Mouse (Mus musculus) MEL (cell line): ENCODE measurements around the gene Mboat2. TPM values are rescaled to one million over a fixed set of nuclear protein-coding genes. Genes with fewer than 3 reads are reported as not detected.

Experiments
- DNase-seq: peaks from one replicate; pipeline ENCODE4 v3.0.0; 2011; ENCODE audit warnings: low read depth, low spot score
- H3K27ac ChIP-seq: 2 replicates; pipeline ENCODE4 v1.5.1; 2012; ENCODE audit warnings: low read depth, mild to moderate bottlenecking, control low read depth, low read length, moderate library complexity; ENCODE audit not compliant: control insufficient read depth
- H3K27me3 ChIP-seq, 2 experiments: fragments of 150-350 bp in 1 of 2; sonication (generic) in 1 of 2; 2 replicates each; pipeline ENCODE4 v1.6.1; 2012; ENCODE audit warnings: low read length in 2 of 2, mild to moderate bottlenecking in 2 of 2, improper control_type of control experiment in 1 of 2, moderate library complexity in 1 of 2; ENCODE audit not compliant: insufficient read depth in 2 of 2, control insufficient read depth in 1 of 2
- H3K36me3 ChIP-seq, 2 experiments: 2 replicates each; pipeline ENCODE4 v1.6.1; 2012 to 2014; ENCODE audit warnings: low read length in 2 of 2, improper control_type of control experiment in 1 of 2, inconsistent platforms in 1 of 2, mild to moderate bottlenecking in 1 of 2; ENCODE audit not compliant: insufficient read depth in 2 of 2, control insufficient read depth in 1 of 2
- H3K4me1 ChIP-seq, 2 experiments: fragments of 150-350 bp in 1 of 2; sonication (generic) in 1 of 2; 2 replicates each; pipeline ENCODE4 v1.6.1; 2012; ENCODE audit warnings: low read length in 2 of 2, improper control_type of control experiment in 1 of 2, mild to moderate bottlenecking in 1 of 2; ENCODE audit not compliant: insufficient read depth in 2 of 2, control insufficient read depth in 1 of 2
- H3K4me3 ChIP-seq, 2 experiments: fragments of 150-350 bp in 1 of 2; sonication (generic) in 1 of 2; 2 replicates each; pipeline ENCODE4 v1.5.1; 2012; ENCODE audit warnings: low read depth in 2 of 2, low read length in 2 of 2, mild to moderate bottlenecking in 2 of 2, moderate library complexity in 2 of 2, control low read depth in 1 of 2, improper control_type of control experiment in 1 of 2; ENCODE audit not compliant: control insufficient read depth in 1 of 2, insufficient read depth in 1 of 2
- H3K79me2 ChIP-seq: 2 replicates; pipeline ENCODE4 v1.6.1; 2012; ENCODE audit warnings: mild to moderate bottlenecking, low read length, moderate library complexity; ENCODE audit not compliant: control insufficient read depth, poor library complexity, insufficient read depth
- H3K9ac ChIP-seq: 2 replicates; pipeline ENCODE4 v1.6.1; 2012; ENCODE audit warnings: low read depth, mild to moderate bottlenecking, control low read depth, low read length, moderate library complexity; ENCODE audit not compliant: control insufficient read depth, poor library complexity, severe bottlenecking
- H3K9me3 ChIP-seq: fragments of 150-350 bp; sonication (generic); replicated peaks from 2 replicates; pipeline ENCODE4 v1.6.1; 2012; ENCODE audit warnings: mild to moderate bottlenecking, low read length, improper control_type of control experiment, moderate library complexity; ENCODE audit not compliant: insufficient read depth
- CHD1 ChIP-seq: IDR thresholded peaks from 2 replicates; pipeline ENCODE4 v1.6.1; 2012; ENCODE audit warnings: low read depth, mild to moderate bottlenecking, inconsistent platforms, low read length, improper control_type of control experiment
- E2F4 ChIP-seq: IDR thresholded peaks from 2 replicates; pipeline ENCODE4 v1.6.1; 2011; ENCODE audit warnings: low read depth, low read length, improper control_type of control experiment, borderline replicate concordance
- EP300 ChIP-seq, 2 experiments: IDR thresholded peaks; 2 replicates each; pipeline ENCODE4 v1.6.1; 2011; ENCODE audit warnings: improper control_type of control experiment in 2 of 2, low read length in 2 of 2, low read depth in 1 of 2, mild to moderate bottlenecking in 1 of 2
- ETS1 ChIP-seq: IDR thresholded peaks from 2 replicates; pipeline ENCODE4 v1.6.1; 2012; ENCODE audit warnings: low read depth, mild to moderate bottlenecking, inconsistent platforms, low read length, improper control_type of control experiment, moderate library complexity
- MAFK ChIP-seq: IDR thresholded peaks from 2 replicates; pipeline ENCODE4 v1.6.1; 2011; ENCODE audit warnings: low read depth, mild to moderate bottlenecking, low read length, improper control_type of control experiment, borderline replicate concordance
- MAX ChIP-seq: IDR thresholded peaks from 2 replicates; pipeline ENCODE4 v1.6.1; 2011; ENCODE audit warnings: low read length, improper control_type of control experiment
- MAZ ChIP-seq: IDR thresholded peaks from 2 replicates; pipeline ENCODE4 v1.6.1; 2012; ENCODE audit warnings: low read depth, mild to moderate bottlenecking, inconsistent platforms, low read length, improper control_type of control experiment
- MEF2A ChIP-seq: IDR thresholded peaks from 2 replicates; pipeline ENCODE4 v1.6.1; 2014; ENCODE audit warnings: low read depth, mild to moderate bottlenecking, inconsistent platforms, low read length, improper control_type of control experiment; ENCODE audit not compliant: poor library complexity, insufficient replicate concordance, severe bottlenecking; ENCODE audit errors: extremely low read depth
- NELFE ChIP-seq: IDR thresholded peaks from 2 replicates; pipeline ENCODE4 v1.6.1; 2011; ENCODE audit warnings: low read depth, low read length, improper control_type of control experiment
- NRF1 ChIP-seq: IDR thresholded peaks from 2 replicates; pipeline ENCODE4 v1.6.1; 2014; ENCODE audit warnings: low read depth, mild to moderate bottlenecking, inconsistent platforms, low read length, improper control_type of control experiment, moderate library complexity; ENCODE audit not compliant: poor library complexity, insufficient read depth, severe bottlenecking
- POLR2AphosphoS2 ChIP-seq: IDR thresholded peaks from 2 replicates; pipeline ENCODE4 v1.6.1; 2011; ENCODE audit warnings: low read length, improper control_type of control experiment
- RCOR1 ChIP-seq: IDR thresholded peaks from 2 replicates; pipeline ENCODE4 v1.6.1; 2012; ENCODE audit warnings: low read depth, mild to moderate bottlenecking, inconsistent platforms, low read length, improper control_type of control experiment
- SMC3 ChIP-seq: IDR thresholded peaks from 2 replicates; pipeline ENCODE4 v1.6.1; 2011; ENCODE audit warnings: low read depth, low read length, improper control_type of control experiment
- TBP ChIP-seq: IDR thresholded peaks from 2 replicates; pipeline ENCODE4 v1.8.0; 2011; ENCODE audit warnings: low read depth, low read length, improper control_type of control experiment
- TCF12 ChIP-seq: IDR thresholded peaks from 2 replicates; pipeline ENCODE4 v1.6.1; 2014; ENCODE audit warnings: low read depth, mild to moderate bottlenecking, inconsistent platforms, low read length, improper control_type of control experiment, moderate library complexity
- UBTF ChIP-seq: IDR thresholded peaks from 2 replicates; pipeline ENCODE4 v1.6.1; 2012; ENCODE audit warnings: low read depth, mild to moderate bottlenecking, inconsistent platforms, low read length, improper control_type of control experiment, moderate library complexity, borderline replicate concordance; ENCODE audit not compliant: insufficient read depth
- USF1 ChIP-seq: IDR thresholded peaks from 2 replicates; pipeline ENCODE4 v1.6.1; 2014; ENCODE audit warnings: low read depth, mild to moderate bottlenecking, inconsistent platforms, low read length, improper control_type of control experiment, moderate library complexity
- ZC3H11A ChIP-seq: IDR thresholded peaks from 2 replicates; pipeline ENCODE4 v1.6.1; 2012; ENCODE audit warnings: low read depth, mild to moderate bottlenecking, inconsistent platforms, low read length, improper control_type of control experiment
- ZKSCAN1 ChIP-seq: IDR thresholded peaks from 2 replicates; pipeline ENCODE4 v1.6.1; 2012; ENCODE audit warnings: low read depth, mild to moderate bottlenecking, inconsistent platforms, low read length, improper control_type of control experiment, moderate library complexity
- ZMIZ1 ChIP-seq: IDR thresholded peaks from 2 replicates; pipeline ENCODE4 v1.6.1; 2012; ENCODE audit warnings: low read depth, mild to moderate bottlenecking, inconsistent platforms, low read length, improper control_type of control experiment, moderate library complexity
- polyA plus RNA-seq, 2 experiments: library from polyadenylated mRNA; stranded (reverse) in 1 of 2; unstranded in 1 of 2; fragments of >175 nt in 1 of 2; fragments of >200 nt in 1 of 2; gene quantifications; 2 replicates each; pipeline versions ENCODE4 v1.2.1 to v1.2.4; 2012; ENCODE audit warnings: low replicate concordance in 2 of 2, low read depth in 1 of 2; ENCODE audit not compliant: insufficient read length in 2 of 2, insufficient read depth in 1 of 2, missing spikeins in 1 of 2
- total RNA-seq: library from RNA; depleted of rRNA; stranded (reverse); fragments of 300-350 nt; gene quantifications from 2 replicates; pipeline ENCODE4 v1.2.3, GENCODE M21; 2012

The Mboat2 gene
- total and polyA plus RNA-seq, 3 experiments, result 13.5 TPM; not detected in 1

DNA sequence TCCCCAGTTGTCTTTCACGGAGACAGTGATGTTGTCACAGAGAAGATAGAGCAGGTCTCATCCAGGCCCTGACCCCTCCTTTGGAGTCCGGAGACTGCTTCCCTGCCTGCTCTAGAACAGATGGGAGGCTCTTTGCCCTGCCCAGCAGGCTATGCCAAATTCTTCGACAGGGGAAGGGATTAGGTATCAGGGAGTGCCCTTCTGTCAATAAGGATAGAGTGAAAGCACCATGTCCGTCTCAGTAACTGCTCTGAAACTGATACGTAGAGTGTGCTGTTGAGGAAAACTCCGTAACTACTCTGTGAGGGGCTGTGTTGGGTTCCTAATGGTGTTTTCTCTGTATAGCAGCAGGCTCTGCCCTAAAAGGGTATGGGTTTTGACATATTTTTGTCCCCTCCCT lies 101.4 kb downstream of the Mboat2 start:
- DNase-seq, result no peak
- H3K4me1 ChIP-seq, result peaks cover 14 to 30% of the 10 kb centered on the region in 2 experiments
- no peaks in the 10 kb centered on the region for H3K27me3 ChIP-seq
- no peaks in the 10 kb centered on the region for H3K79me2 ChIP-seq
- TF ChIP-seq POLR2AphosphoS2 (no peak), MAFK (no peak), TBP (no peak), ETS1 (no peak), MAZ (no peak), MAX (no peak), NELFE (no peak), CHD1 (no peak), ZMIZ1 (no peak), USF1 (no peak), TCF12 (no peak), RCOR1 (no peak), E2F4 (no peak), ZC3H11A (no peak), SMC3 (no peak), EP300 (IDR thresholded peaks at IDR 0.05; ENCODE audit: low read depth in 1 of 2, low read length in 2 of 2) (no peak)
- H3K27ac ChIP-seq, result no peak overlapping the region
- H3K9ac ChIP-seq, result no peak overlapping the region
- no peaks in the 10 kb centered on the region for H3K9me3 ChIP-seq
- H3K36me3 ChIP-seq, result peaks cover 0 to 15% of the 10 kb centered on the region in 2 experiments; a peak in 3 of 4 replicates
- H3K4me3 ChIP-seq, result no peak overlapping the region

DNA sequence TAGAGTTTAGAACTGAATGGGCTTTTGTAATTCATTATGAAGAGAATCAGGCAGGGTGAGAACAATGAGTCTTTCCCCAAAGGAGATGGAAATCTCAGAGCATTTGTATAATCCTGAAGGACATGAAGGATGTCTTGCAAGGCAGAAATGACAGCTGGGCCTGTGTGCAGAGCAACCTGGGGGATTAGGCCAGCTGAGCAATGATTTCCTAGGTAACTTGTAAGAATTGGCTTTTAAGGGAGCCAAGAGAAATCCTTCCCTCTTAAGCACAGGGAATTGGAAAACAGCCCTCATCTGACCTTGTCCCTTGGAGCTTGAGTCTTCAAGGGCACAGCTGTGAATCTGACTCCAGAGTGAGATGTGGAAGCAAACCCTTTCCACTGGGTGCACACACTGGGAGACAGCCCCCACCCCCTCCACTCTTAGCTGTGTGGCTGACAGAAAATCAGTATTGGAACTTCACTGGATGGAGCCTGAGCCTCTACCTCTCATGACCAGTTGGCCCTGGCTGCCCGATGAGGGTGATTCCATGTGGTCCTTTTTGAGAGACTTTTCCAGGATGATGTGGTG lies 102.6 kb downstream of the Mboat2 start:
- H3K27me3 ChIP-seq, result no peaks in the 10 kb centered on the region
- DNase-seq, result no peak
- no peaks in the 10 kb centered on the region for H3K9me3 ChIP-seq
- no peak overlapping the region for H3K27ac ChIP-seq
- no peaks in the 10 kb centered on the region for H3K79me2 ChIP-seq
- no peak overlapping the region for H3K9ac ChIP-seq
- no peak for TF ChIP-seq UBTF
- TF ChIP-seq MEF2A, result no peak
- TF ChIP-seq USF1, result no peak
- TF ChIP-seq NRF1, result no peak
- TF ChIP-seq ETS1, result no peak
- TF ChIP-seq MAX, result no peak
- no peak for TF ChIP-seq MAZ
- no peak for TF ChIP-seq ZKSCAN1
- no peak for TF ChIP-seq EP300 (IDR thresholded peaks at IDR 0.05; ENCODE audit: low read depth in 1 of 2, low read length in 2 of 2)
- peaks cover 0 to 20% of the 10 kb centered on the region in 2 experiments; a peak in 3 of 4 replicates for H3K36me3 ChIP-seq
- no peak overlapping the region for H3K4me3 ChIP-seq
- H3K4me1 ChIP-seq, result peaks cover 14 to 36% of the 10 kb centered on the region in 2 experiments
